Mouse (Mus musculus) midbrain, embryonic 13.5 days (tissue): ENCODE data around the gene Litaf. TPM values are rescaled to one million over a fixed set of nuclear protein-coding genes. Genes with fewer than 3 reads are reported as not detected.
A peak's percentile ranks its signal among the peaks of the same experiment; 100 is the strongest.
"Not testable (repeated sequence)": the region's sequence is repeated elsewhere in the genome, so short reads cannot be mapped to it uniquely, and the experiment has no call there.

Source experiments
- ATAC-seq: fragments of 200-750 bp; cut with Nextera tagmentation; 2 replicates; pipeline ENCODE4 v1.8.0; 2017; ENCODE audit warnings: mild to moderate bottlenecking, moderate TSS enrichment, moderate library complexity
- H3K27ac ChIP-seq: fragments of 300-500 bp; sonication (generic); 2 replicates; pipeline ENCODE4 v1.5.1; 2015; ENCODE audit warnings: inconsistent platforms, mild to moderate bottlenecking, moderate library complexity
- H3K27me3 ChIP-seq: fragments of 300-500 bp; sonication (generic); 2 replicates; pipeline ENCODE4 v1.6.1; 2015; ENCODE audit warnings: mild to moderate bottlenecking, inconsistent platforms
- H3K36me3 ChIP-seq: fragments of 300-500 bp; sonication (generic); 2 replicates; pipeline ENCODE4 v1.6.1; 2015; ENCODE audit warnings: mild to moderate bottlenecking, inconsistent platforms
- H3K4me1 ChIP-seq: fragments of 300-500 bp; sonication (generic); replicated peaks from 2 replicates; pipeline ENCODE4 v1.6.1; 2015; ENCODE audit warnings: inconsistent platforms
- H3K4me2 ChIP-seq: fragments of 300-500 bp; sonication (generic); replicated peaks from 2 replicates; pipeline ENCODE4 v1.6.1; 2015; ENCODE audit warnings: moderate library complexity, mild to moderate bottlenecking, inconsistent platforms
- H3K4me3 ChIP-seq: fragments of 300-500 bp; sonication (generic); replicated peaks from 2 replicates; pipeline ENCODE4 v1.5.1; 2015; ENCODE audit warnings: mild to moderate bottlenecking, inconsistent platforms
- H3K9ac ChIP-seq: fragments of 300-500 bp; sonication (generic); replicated peaks from 2 replicates; pipeline ENCODE4 v1.6.1; 2015; ENCODE audit warnings: mild to moderate bottlenecking, inconsistent platforms
- H3K9me3 ChIP-seq: fragments of 300-500 bp; sonication (generic); 2 replicates; pipeline ENCODE4 v1.6.1; 2016; ENCODE audit warnings: mild to moderate bottlenecking, inconsistent platforms
- WGBS: fragments of 180-500 bp; shearing (Covaris S2); methylation state at CpG from one replicate; pipeline ENCODE4 v1.1.7; 2015; 5-methylcytosine and 5-hydroxymethylcytosine counted together
- polyA plus RNA-seq: library from polyadenylated mRNA; unstranded; fragments of >200 nt; fragmentation: Nextera tagmentation; extraction: Ambion mirVana; gene quantifications from 2 replicates; pipeline ENCODE4 v1.2.1, GENCODE M21; 2015

Litaf gene
- polyA plus RNA-seq, 1 experiment from 2014 or later: 33.5 TPM

- Histone ChIP-seq H3K27me3 (no peaks in the 10 kb centered on the region), H3K36me3 (no peaks in the 10 kb centered on the region; the same call in 1 of the 2 replicates), H3K4me3 (no peak overlapping the region), H3K9me3 (no peaks in the 10 kb centered on the region), H3K9ac (no peak overlapping the region), H3K4me1 (0 out of 2 replicates have a peak, but pooled peaks cover 12% of the 10 kb centered on the region), H3K27ac (no peak overlapping the region), H3K4me2 (no peak overlapping the region)
- 93% methylated on average over 9 of the region's 9 CpGs for WGBS
- no peak for ATAC-seq
Observed at GRCm38 (mm10) chr16:10977877-10978276, 88.1 kb downstream of the Litaf start.

- H3K4me3 ChIP-seq: no peak overlapping the region
- no peaks in the 10 kb centered on the region; the same call in 1 of the 2 replicates for H3K36me3 ChIP-seq
- H3K27ac ChIP-seq: no peak overlapping the region
- no peak overlapping the region for H3K4me2 ChIP-seq
- no peak overlapping the region for H3K9ac ChIP-seq
- H3K27me3 ChIP-seq: no peaks in the 10 kb centered on the region
- no peak for ATAC-seq
- 0 out of 2 replicates have a peak, but pooled peaks cover 12% of the 10 kb centered on the region for H3K4me1 ChIP-seq
- no peaks in the 10 kb centered on the region for H3K9me3 ChIP-seq
- 74% methylated on average over 11 of the region's 11 CpGs for WGBS
Observed at GRCm38 (mm10) chr16:10976202-10976631, 89.7 kb downstream of the Litaf start.

- Histone ChIP-seq H3K4me1 (peaks cover 12% of the 10 kb centered on the region; the same call in 1 of the 2 replicates), H3K4me3 (no peak overlapping the region), H3K27ac (no peak overlapping the region), H3K27me3 (no peaks in the 10 kb centered on the region), H3K36me3 (no peaks in the 10 kb centered on the region; the same call in 1 of the 2 replicates), H3K9ac (no peak overlapping the region), H3K9me3 (no peaks in the 10 kb centered on the region), H3K4me2 (no peak overlapping the region)
- 77% methylated on average over 5 of the region's 5 CpGs for WGBS
- ATAC-seq: peak; percentile 78; the same call in 1 of the 2 replicates
Observed at GRCm38 (mm10) chr16:10974939-10975338, 91.0 kb downstream of the Litaf start.

DNA sequence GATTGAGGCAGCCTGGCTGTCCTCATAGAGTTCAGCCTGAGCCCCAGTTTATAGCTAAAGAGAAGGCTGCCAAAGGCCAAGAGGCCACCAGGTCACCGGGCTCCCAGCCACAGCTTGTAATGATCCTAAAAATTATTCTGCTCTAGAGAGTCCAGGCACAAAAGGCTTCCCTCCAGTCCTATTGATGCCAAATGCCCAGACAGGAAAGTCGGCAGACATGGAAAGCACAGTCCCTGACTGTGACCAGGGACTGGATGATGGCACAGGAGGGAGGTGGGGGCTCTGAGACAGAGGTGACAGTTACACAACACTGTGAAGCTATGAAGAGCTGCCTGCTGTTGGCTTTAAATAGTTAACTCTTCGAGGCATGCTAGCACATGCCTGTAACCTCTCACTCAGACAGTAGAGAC lies 91.9 kb downstream of the Litaf start:
- Histone ChIP-seq H3K9me3 (no peaks in the 10 kb centered on the region), H3K27ac (no peak overlapping the region), H3K4me2 (no peak overlapping the region), H3K4me3 (no peak overlapping the region), H3K9ac (no peak overlapping the region), H3K36me3 (no peaks in the 10 kb centered on the region; the same call in 1 of the 2 replicates), H3K4me1 (peaks cover 10% of the 10 kb centered on the region; the same call in 1 of the 2 replicates), H3K27me3 (no peaks in the 10 kb centered on the region)
- WGBS: 33% methylated on average over 3 of the region's 3 CpGs
- ATAC-seq: no peak

GRCm38 (mm10) chr16:10972259-10972658 lies 93.7 kb downstream of the Litaf start:
- H3K36me3 ChIP-seq: no peaks in the 10 kb centered on the region; the same call in 1 of the 2 replicates
- no peak overlapping the region for H3K4me3 ChIP-seq
- no peak overlapping the region for H3K9ac ChIP-seq
- no peaks in the 10 kb centered on the region for H3K9me3 ChIP-seq
- ATAC-seq: no peak
- peaks cover 9% of the 10 kb centered on the region; the same call in 1 of the 2 replicates for H3K4me1 ChIP-seq
- H3K4me2 ChIP-seq: no peak overlapping the region
- no peak overlapping the region for H3K27ac ChIP-seq
- 95% methylated on average over 6 of the region's 6 CpGs for WGBS
- H3K27me3 ChIP-seq: no peaks in the 10 kb centered on the region

DNA sequence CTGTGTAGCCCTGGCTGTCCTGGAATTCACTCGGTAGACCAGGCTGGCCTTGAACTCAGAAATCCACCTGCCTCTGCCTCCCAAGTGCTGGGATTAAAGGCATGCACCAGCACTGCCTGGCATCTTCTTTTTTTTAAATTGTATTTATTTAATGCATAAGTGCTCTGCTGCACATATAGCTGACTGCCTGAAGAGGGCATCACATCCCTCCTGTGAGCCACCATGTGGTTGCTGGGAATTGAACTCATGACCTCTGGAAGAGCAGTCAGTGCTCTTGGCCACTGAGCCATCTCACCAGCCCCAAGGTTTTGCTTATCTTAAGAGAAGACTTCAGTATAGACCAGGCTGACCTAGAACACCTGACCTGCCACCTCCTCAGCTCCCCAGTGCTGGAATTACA lies 96.0 kb downstream of the Litaf start:
- not testable (repeated sequence) for H3K27ac ChIP-seq, H3K27me3 ChIP-seq, H3K4me1 ChIP-seq, H3K36me3 ChIP-seq, H3K4me2 ChIP-seq, ATAC-seq, H3K9ac ChIP-seq, H3K4me3 ChIP-seq, H3K9me3 ChIP-seq
- WGBS: 100% methylated on average over 1 of the region's 1 CpGs

DNA sequence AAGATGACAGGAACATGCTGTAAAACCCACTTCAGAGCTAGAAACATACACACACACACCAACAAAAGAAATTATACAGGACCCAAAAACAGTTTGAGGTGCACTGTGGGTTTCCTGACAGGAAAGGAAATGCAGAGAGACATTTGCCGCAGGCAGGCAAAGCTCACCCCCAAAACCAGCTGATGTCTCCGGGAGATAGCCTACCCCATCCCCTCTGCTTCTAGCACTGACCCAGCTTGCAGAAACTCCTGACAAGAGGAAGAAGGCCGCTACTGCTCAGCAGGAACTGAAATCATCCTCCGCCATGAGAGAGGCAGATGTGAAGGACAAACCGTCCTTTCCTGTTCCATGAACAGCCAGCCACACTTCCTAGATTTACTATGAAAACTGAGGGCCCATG lies 96.6 kb downstream of the Litaf start:
- Histone ChIP-seq H3K4me1 (peaks cover 3% of the 10 kb centered on the region; the same call in 1 of the 2 replicates), H3K4me3 (no peak overlapping the region), H3K4me2 (no peak overlapping the region), H3K27me3 (no peaks in the 10 kb centered on the region), H3K9ac (no peak overlapping the region), H3K9me3 (no peaks in the 10 kb centered on the region), H3K27ac (no peak overlapping the region), H3K36me3 (peaks cover 5% of the 10 kb centered on the region; the same call in 1 of the 2 replicates)
- WGBS: 83% methylated on average over 5 of the region's 5 CpGs
- ATAC-seq: no peak

DNA sequence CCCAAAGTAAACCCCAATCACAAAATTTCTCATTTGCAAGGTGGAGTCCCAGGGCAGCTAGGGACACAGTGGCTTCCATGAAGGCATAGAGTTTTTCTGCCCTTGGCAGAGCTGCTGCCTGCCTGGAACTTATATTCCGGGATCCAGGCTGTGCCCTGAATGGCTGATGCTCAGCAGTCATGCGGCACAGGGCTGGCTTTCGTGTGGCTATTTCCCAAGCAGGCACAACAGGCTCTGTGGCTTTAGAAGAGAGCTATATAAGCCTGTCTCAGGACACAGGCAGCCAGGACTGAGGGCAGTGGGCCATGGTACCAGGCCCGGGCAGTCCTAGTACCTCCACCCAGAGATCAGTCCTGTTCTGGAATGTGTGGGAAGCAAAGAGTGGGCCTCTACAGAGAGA lies 97.7 kb downstream of the Litaf start:
- H3K4me2 ChIP-seq: no peak overlapping the region
- no peak overlapping the region for H3K4me3 ChIP-seq
- no peaks in the 10 kb centered on the region for H3K27me3 ChIP-seq
- no peak overlapping the region for H3K9ac ChIP-seq
- WGBS: 93% methylated on average over 4 of the region's 4 CpGs
- H3K9me3 ChIP-seq: no peaks in the 10 kb centered on the region
- peaks cover 9% of the 10 kb centered on the region for H3K36me3 ChIP-seq
- H3K4me1 ChIP-seq: no peaks in the 10 kb centered on the region; the same call in 1 of the 2 replicates
- ATAC-seq: no peak
- H3K27ac ChIP-seq: no peak overlapping the region

DNA sequence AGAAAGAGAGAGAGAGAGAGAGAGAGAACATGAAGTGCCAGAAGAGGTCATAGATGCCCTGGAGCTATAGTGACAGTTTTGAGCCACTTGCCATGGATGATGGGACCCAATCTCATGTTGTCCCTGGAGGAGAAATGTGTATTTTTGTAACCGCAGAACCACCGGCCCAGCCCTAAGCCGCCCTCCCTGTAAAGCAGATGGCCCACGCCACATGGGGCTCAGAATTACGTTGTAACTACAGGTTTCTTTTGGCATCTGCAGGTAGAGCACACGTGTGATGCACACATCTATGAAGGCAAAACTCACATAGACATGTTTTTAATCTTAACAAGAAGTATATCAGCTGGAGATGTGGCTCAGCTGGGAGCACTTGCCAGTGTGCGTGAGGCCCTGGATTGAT lies 98.2 kb downstream of the Litaf start:
- Histone ChIP-seq H3K27me3 (no peaks in the 10 kb centered on the region), H3K9ac (no peak overlapping the region), H3K4me2 (no peak overlapping the region), H3K36me3 (peaks cover 14% of the 10 kb centered on the region), H3K4me1 (no peaks in the 10 kb centered on the region; the same call in 1 of the 2 replicates), H3K27ac (no peak overlapping the region), H3K4me3 (no peak overlapping the region), H3K9me3 (no peaks in the 10 kb centered on the region)
- no peak for ATAC-seq
- WGBS: 90% methylated on average over 7 of the region's 7 CpGs

GRCm38 (mm10) chr16:10967013-10967412 lies 98.9 kb downstream of the Litaf start:
- ATAC-seq: no peak
- no peak overlapping the region for H3K4me2 ChIP-seq
- no peak overlapping the region for H3K4me3 ChIP-seq

DNA sequence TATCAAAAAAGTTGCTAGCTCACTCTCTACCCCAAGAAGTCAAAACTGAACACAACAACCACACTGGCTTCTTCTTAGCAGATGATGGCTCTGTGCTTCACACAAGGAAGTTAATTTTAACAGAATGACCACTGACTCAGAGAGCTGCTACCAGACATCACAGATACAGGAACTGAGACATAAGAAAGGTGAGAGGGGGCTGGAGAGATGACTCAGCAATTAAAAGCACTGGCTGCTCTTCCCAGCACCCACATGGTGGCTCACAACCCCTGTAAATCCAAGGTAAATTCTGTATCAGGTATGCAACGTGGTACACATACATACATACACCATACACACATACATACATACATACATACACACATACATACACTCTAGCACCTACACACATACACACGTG lies 100.9 kb downstream of the Litaf start:
- Histone ChIP-seq H3K27ac (no peak overlapping the region), H3K27me3 (no peaks in the 10 kb centered on the region)
- no peak for ATAC-seq

More at GRCm38 (mm10) chr16:10967013-10967412, 98.9 kb downstream of the Litaf start:
- H3K9me3 ChIP-seq: no peaks in the 10 kb centered on the region
- no peaks in the 10 kb centered on the region; the same call in 1 of the 2 replicates for H3K4me1 ChIP-seq
- H3K27ac ChIP-seq: no peak overlapping the region
- peaks cover 14% of the 10 kb centered on the region for H3K36me3 ChIP-seq
- WGBS: 70% methylated on average over 6 of the region's 6 CpGs
- H3K9ac ChIP-seq: no peak overlapping the region
- H3K27me3 ChIP-seq: no peaks in the 10 kb centered on the region

DNA sequence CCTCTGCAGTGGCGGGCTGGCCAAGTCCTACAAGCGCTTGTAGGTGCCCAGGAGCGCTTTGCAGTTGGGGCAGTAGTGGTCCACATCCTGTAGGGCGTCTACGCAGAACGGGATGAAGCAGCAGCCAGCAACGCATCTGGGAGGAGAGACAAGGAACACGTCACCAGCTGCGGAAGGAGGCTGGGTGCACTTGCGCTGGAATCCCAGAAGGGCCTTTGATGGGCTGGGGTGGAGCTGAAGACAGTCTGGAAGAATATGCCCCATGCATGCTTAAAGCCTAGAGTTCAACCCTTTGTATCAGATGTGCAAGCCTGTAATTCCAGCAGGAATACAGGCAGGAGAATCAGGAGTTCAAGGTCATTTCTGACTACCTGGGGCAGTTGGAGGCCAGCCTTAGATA lies 105.0 kb downstream of the Litaf start:
- Histone ChIP-seq H3K4me3 (no peak overlapping the region), H3K4me2 (no peak overlapping the region), H3K36me3 (peaks cover 16% of the 10 kb centered on the region), H3K27ac (no peak overlapping the region), H3K9ac (no peak overlapping the region), H3K9me3 (no peaks in the 10 kb centered on the region), H3K4me1 (peaks cover 33% of the 10 kb centered on the region), H3K27me3 (no peaks in the 10 kb centered on the region)
- WGBS: 94% methylated on average over 10 of the region's 10 CpGs
- ATAC-seq: no peak

More for the DNA sequence above, 100.9 kb downstream of the Litaf start:
- no peak overlapping the region for H3K4me3 ChIP-seq
- H3K36me3 ChIP-seq: peaks cover 21% of the 10 kb centered on the region
- H3K4me2 ChIP-seq: no peak overlapping the region
- no peaks in the 10 kb centered on the region for H3K9me3 ChIP-seq
- no peaks in the 10 kb centered on the region for H3K4me1 ChIP-seq
- H3K9ac ChIP-seq: no peak overlapping the region
- WGBS: 88% methylated on average over 2 of the region's 2 CpGs
